Mouse (Mus musculus): ENCODE measurements around the gene Thoc2. TPM values are rescaled to one million over a fixed set of nuclear protein-coding genes. Genes with fewer than 3 reads are reported as not detected.
"Not testable (repeated sequence)": the region's sequence is repeated elsewhere in the genome, so short reads cannot be mapped to it uniquely, and the experiment has no call there.

Gene Thoc2
- polyA plus RNA-seq (2015; fragmentation: Nextera tagmentation; extraction: Ambion mirVana), result 96.1 and 105 TPM in 2 replicates

DNA sequence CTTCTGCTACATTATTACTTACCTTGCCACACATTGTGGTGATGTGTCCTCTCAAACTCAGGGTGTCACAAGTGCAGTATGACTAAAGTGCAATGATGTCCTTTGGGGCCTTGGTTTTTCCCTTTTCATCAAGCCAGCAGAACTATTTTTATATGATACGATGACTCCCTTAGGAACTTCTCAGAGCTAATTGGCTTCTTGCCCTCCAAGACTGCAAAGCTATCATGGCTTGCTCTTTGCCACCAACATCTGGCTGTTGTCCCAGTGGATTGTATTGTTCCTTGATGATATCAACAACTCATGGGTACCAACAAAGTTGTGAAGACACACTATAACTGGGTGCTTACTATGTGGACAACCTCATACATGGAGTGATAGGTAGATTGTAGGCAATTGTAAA, at the start of gene Thoc2:
TSS of gene Thoc2 (minus strand) at position 101 of the 400 bp plus-strand sequence.
- H3K27ac ChIP-seq, result no peak within 1 kb of the TSS
- H3K4me3 ChIP-seq, result no peak within 1 kb of the TSS
- ATAC-seq (ENCODE audit: insufficient number of reproducible peaks, insufficient read depth, low FRiP score, low TSS enrichment, low read depth), result no peak
- H3K9ac ChIP-seq, result no peak within 1 kb of the TSS
- WGBS, result 94% methylated on average over 1 of the region's 1 CpGs
- no peaks in the 10 kb centered on the region for H3K4me1 ChIP-seq
- no peak within 1 kb of the TSS for H3K4me2 ChIP-seq
- no peaks in the 10 kb centered on the region for H3K27me3 ChIP-seq
- no peaks in the 10 kb centered on the region for H3K9me3 ChIP-seq
- H3K36me3 ChIP-seq, result no peaks in the 10 kb centered on the region

GRCm38 (mm10) chrX:41970096-41970495, 49.6 kb upstream of the Thoc2 start:
- Histone ChIP-seq H3K9me3 (no peaks in the 10 kb centered on the region), H3K27ac (no peak overlapping the region), H3K4me2 (no peak overlapping the region), H3K9ac (no peak overlapping the region), H3K4me3 (no peak overlapping the region), H3K27me3 (no peaks in the 10 kb centered on the region), H3K4me1 (no peaks in the 10 kb centered on the region), H3K36me3 (no peaks in the 10 kb centered on the region)
- ATAC-seq (ENCODE audit: insufficient number of reproducible peaks, insufficient read depth, low FRiP score, low TSS enrichment, low read depth), result no peak
- WGBS, result 85% methylated on average over 2 of the region's 2 CpGs

DNA sequence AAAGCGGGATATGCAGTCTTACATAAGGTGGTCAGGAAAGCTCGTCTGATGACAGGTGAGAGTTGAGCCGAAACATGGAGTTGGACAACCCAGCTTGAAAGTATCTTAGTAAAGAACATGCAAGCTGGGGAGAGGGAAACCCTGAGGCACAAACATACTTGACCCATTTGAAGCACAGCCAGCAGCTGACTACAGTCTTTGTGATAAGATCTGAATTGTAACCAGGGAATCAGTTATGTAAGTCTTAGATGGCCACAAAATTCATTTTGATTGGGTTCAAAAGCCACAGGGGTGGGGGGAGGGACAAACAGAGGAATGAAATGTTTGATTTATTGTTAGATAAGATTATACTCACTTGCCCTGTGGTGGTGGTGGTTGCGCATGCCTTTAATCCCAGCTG, 48.9 kb upstream of the Thoc2 start:
- H3K27me3 ChIP-seq, result no peaks in the 10 kb centered on the region
- H3K9me3 ChIP-seq, result no peaks in the 10 kb centered on the region
- H3K27ac ChIP-seq, result no peak overlapping the region
- H3K4me3 ChIP-seq, result no peak overlapping the region
- 72% methylated on average over 4 of the region's 4 CpGs for WGBS
- no peak for ATAC-seq (ENCODE audit: insufficient number of reproducible peaks, insufficient read depth, low FRiP score, low TSS enrichment, low read depth)
- no peaks in the 10 kb centered on the region for H3K4me1 ChIP-seq
- no peak overlapping the region for H3K4me2 ChIP-seq
- H3K9ac ChIP-seq, result no peak overlapping the region
- H3K36me3 ChIP-seq, result no peaks in the 10 kb centered on the region

GRCm38 (mm10) chrX:41957161-41957560, 36.7 kb upstream of the Thoc2 start:
- H3K36me3 ChIP-seq, result no peaks in the 10 kb centered on the region
- no peak for ATAC-seq (ENCODE audit: insufficient number of reproducible peaks, insufficient read depth, low FRiP score, low TSS enrichment, low read depth)
- H3K9ac ChIP-seq, result no peak overlapping the region
- H3K4me1 ChIP-seq, result no peaks in the 10 kb centered on the region
- no peak overlapping the region for H3K4me2 ChIP-seq
- H3K4me3 ChIP-seq, result no peak overlapping the region
- H3K9me3 ChIP-seq, result 0 out of 2 replicates have a peak, but pooled peaks cover 3% of the 10 kb centered on the region
- 67% methylated on average over 4 of the region's 4 CpGs for WGBS
- H3K27ac ChIP-seq, result no peak overlapping the region
- no peaks in the 10 kb centered on the region for H3K27me3 ChIP-seq

DNA sequence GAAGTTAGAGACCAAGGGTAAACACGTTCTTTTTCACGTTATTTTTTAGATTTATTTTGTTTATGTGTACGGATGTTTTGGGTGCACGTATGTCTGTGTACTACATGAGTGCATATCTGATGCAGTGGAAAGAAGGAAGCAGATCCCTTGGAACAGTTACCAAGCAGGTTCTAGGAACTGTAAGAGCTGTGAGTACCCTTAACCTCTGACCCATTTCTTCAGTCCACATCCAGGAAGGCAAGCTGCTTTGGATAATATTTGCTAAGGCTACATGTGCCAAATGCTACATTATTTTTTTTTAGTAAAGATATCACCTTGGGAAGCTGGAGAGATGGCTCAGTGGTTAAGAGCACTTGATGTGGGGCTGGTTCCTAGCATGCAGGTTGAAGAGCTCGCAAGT, 21.4 kb upstream of the Thoc2 start:
- ATAC-seq (ENCODE audit: insufficient number of reproducible peaks, insufficient read depth, low FRiP score, low TSS enrichment, low read depth), result no peak
- Histone ChIP-seq H3K4me2 (no peak overlapping the region), H3K9ac (no peak overlapping the region), H3K4me1 (no peaks in the 10 kb centered on the region), H3K27me3 (no peaks in the 10 kb centered on the region), H3K27ac (no peak overlapping the region), H3K9me3 (no peaks in the 10 kb centered on the region), H3K36me3 (no peaks in the 10 kb centered on the region), H3K4me3 (no peak overlapping the region)
- WGBS, result 90% methylated on average over 5 of the region's 5 CpGs

GRCm38 (mm10) chrX:41931821-41932220, 11.3 kb upstream of the Thoc2 start:
- not testable (repeated sequence) for H3K9ac ChIP-seq; H3K4me3 ChIP-seq; ATAC-seq (ENCODE audit: insufficient number of reproducible peaks, insufficient read depth, low FRiP score, low TSS enrichment, low read depth); H3K4me2 ChIP-seq; H3K36me3 ChIP-seq; H3K27ac ChIP-seq; H3K9me3 ChIP-seq; H3K4me1 ChIP-seq; H3K27me3 ChIP-seq
- 45% methylated on average over 6 of the region's 6 CpGs for WGBS

- H3K27me3 ChIP-seq, result no peaks in the 10 kb centered on the region
- ATAC-seq (ENCODE audit: insufficient number of reproducible peaks, insufficient read depth, low FRiP score, low TSS enrichment, low read depth), result no peak
- H3K27ac ChIP-seq, result no peak overlapping the region
- H3K9ac ChIP-seq, result no peak overlapping the region
- WGBS, result 67% methylated on average over 5 of the region's 5 CpGs
- no peaks in the 10 kb centered on the region for H3K36me3 ChIP-seq
- no peak overlapping the region for H3K4me2 ChIP-seq
- H3K9me3 ChIP-seq, result no peaks in the 10 kb centered on the region
- no peak overlapping the region for H3K4me3 ChIP-seq
- no peaks in the 10 kb centered on the region for H3K4me1 ChIP-seq
Measured at GRCm38 (mm10) chrX:41924708-41925107, 4.2 kb upstream of the Thoc2 start.

GRCm38 (mm10) chrX:41912061-41912401, 8.4 kb downstream of the Thoc2 start:
- no peak for ATAC-seq (ENCODE audit: insufficient number of reproducible peaks, insufficient read depth, low FRiP score, low TSS enrichment, low read depth)
- Histone ChIP-seq H3K27me3 (no peaks in the 10 kb centered on the region), H3K4me2 (peak overlapping the region; percentile 47), H3K9me3 (no peaks in the 10 kb centered on the region), H3K9ac (peak overlapping the region; percentile 77), H3K27ac (peak overlapping the region; percentile 90; the same call in 1 of the 2 replicates), H3K4me3 (peak overlapping the region; percentile 63), H3K4me1 (no peaks in the 10 kb centered on the region), H3K36me3 (no peaks in the 10 kb centered on the region)
- 46% methylated on average over 10 of the region's 10 CpGs for WGBS

GRCm38 (mm10) chrX:41911390-41912060, 8.9 kb downstream of the Thoc2 start:
- H3K36me3 ChIP-seq, result no peaks in the 10 kb centered on the region
- H3K4me2 ChIP-seq, result peak overlapping the region; percentile 59
- no peaks in the 10 kb centered on the region for H3K4me1 ChIP-seq
- peak; percentile 89 for ATAC-seq (ENCODE audit: insufficient number of reproducible peaks, insufficient read depth, low FRiP score, low TSS enrichment, low read depth)
- 18% methylated on average over 49 of the region's 59 CpGs for WGBS
- H3K9ac ChIP-seq, result peak overlapping the region; percentile 77
- H3K27ac ChIP-seq, result peak overlapping the region; percentile 90
- H3K4me3 ChIP-seq, result peak overlapping the region; percentile 63
- H3K27me3 ChIP-seq, result no peaks in the 10 kb centered on the region
- H3K9me3 ChIP-seq, result no peaks in the 10 kb centered on the region

- ATAC-seq (ENCODE audit: insufficient number of reproducible peaks, insufficient read depth, low FRiP score, low TSS enrichment, low read depth), result no peak
Measured at GRCm38 (mm10) chrX:41910981-41911380, 9.5 kb downstream of the Thoc2 start.

GRCm38 (mm10) chrX:41910471-41910870, 10.0 kb downstream of the Thoc2 start:
- no peaks in the 10 kb centered on the region for H3K36me3 ChIP-seq
- 17% methylated on average over 9 of the region's 9 CpGs for WGBS
- H3K4me1 ChIP-seq, result no peaks in the 10 kb centered on the region
- H3K27ac ChIP-seq, result no peak overlapping the region
- H3K4me2 ChIP-seq, result peak overlapping the region; percentile 59
- ATAC-seq (ENCODE audit: insufficient number of reproducible peaks, insufficient read depth, low FRiP score, low TSS enrichment, low read depth), result no peak
- H3K27me3 ChIP-seq, result no peaks in the 10 kb centered on the region
- H3K9me3 ChIP-seq, result no peaks in the 10 kb centered on the region
- H3K4me3 ChIP-seq, result peak overlapping the region; percentile 63
- H3K9ac ChIP-seq, result peak overlapping the region; percentile 77

More at GRCm38 (mm10) chrX:41910981-41911380, 9.5 kb downstream of the Thoc2 start:
- peak overlapping the region; percentile 59 for H3K4me2 ChIP-seq
- H3K9me3 ChIP-seq, result no peaks in the 10 kb centered on the region
- peak overlapping the region; percentile 63 for H3K4me3 ChIP-seq
- H3K36me3 ChIP-seq, result no peaks in the 10 kb centered on the region
- no peaks in the 10 kb centered on the region for H3K4me1 ChIP-seq
- H3K27ac ChIP-seq, result peak overlapping the region; percentile 90
- H3K27me3 ChIP-seq, result no peaks in the 10 kb centered on the region
- WGBS, result 18% methylated on average over 24 of the region's 24 CpGs
- peak overlapping the region; percentile 77 for H3K9ac ChIP-seq

DNA sequence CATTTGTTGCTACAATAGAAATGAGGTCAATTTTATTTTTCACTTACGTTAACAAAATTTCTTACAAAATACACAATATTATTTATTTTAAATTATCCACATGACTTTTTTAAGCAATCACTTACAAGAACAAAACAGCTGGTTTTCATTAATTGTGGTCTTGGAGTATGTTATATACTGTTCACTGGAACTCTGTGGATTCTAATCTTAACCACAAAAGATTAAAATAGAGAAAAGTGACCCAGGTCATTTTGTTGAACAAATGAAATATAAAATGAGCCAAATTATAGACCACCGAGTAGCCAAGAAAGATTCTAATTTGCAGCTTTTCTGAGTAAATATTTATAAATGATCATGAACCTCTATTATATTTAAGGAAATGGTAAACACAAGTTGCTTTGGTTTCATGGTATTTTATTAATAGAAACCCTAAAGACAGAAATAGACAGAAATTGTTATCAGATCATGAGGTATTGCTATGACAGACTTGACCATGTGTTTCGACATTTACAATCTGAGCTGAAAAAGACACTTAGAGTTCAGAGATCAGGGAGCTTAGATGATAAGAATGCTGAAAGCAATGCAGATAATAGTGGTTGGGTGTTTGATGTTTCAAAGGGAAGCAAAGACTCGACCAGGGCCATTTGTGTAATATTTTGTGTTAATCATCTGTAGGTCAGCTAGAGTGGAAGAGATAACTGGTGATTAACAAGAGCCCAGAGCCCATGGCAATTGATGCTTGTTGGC, 35.5 kb downstream of the Thoc2 start:
- Histone ChIP-seq H3K27me3 (no peaks in the 10 kb centered on the region), H3K27ac (no peak overlapping the region), H3K9me3 (no peaks in the 10 kb centered on the region), H3K4me3 (no peak overlapping the region), H3K9ac (no peak overlapping the region), H3K4me2 (no peak overlapping the region), H3K4me1 (no peaks in the 10 kb centered on the region), H3K36me3 (no peaks in the 10 kb centered on the region)
- WGBS, result 47% methylated on average over 4 of the region's 4 CpGs
- ATAC-seq (ENCODE audit: insufficient number of reproducible peaks, insufficient read depth, low FRiP score, low TSS enrichment, low read depth), result no peak
